Mouse (Mus musculus): Measurements from ENCODE around the gene 1700092M07Rik.

The 1700092M07Rik gene

DNA sequence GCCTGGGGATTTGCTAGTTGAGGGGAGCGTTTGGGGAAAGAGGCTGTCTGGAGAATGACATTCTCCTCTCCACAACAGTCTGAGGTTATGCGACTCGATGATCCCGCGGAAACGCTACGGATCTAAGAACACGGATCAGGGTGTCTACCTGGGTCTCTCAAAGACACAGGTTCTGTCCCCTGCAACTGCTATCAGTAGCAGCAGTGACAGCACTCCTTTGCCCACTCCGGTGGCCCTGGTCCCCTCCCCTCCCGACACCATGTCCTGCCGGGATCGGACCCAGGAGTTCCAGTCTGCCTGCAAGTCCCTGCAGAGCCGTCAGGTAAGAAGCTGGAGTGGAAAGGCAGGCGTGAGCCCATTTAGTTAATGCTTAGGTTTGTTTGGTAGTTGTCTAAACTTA, 1.7 kb downstream of the 1700092M07Rik start:
- DNase-seq (ENCODE audit: low read depth, low spot score), result no peak

DNA sequence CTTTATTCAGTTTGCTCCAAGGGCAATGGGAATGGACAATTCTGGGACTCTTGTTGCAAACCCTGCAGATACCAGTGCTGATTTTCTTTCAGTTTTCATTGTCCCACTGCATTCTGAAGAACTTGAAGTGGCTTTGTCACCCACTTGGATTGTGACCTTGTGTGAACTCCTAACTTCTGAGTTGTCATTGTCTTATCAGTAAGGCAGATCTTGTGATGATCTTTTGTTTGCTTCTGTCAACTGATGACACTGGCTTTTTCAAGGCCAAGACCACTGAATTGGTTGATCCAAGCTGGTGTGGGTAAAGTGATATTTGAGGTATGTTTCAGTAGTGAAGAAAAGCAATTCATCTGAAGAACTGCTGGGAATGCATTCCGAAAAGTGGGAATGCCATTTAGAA, 4.9 kb downstream of the 1700092M07Rik start:
- no peak for DNase-seq (ENCODE audit: low read depth, low spot score)

DNA sequence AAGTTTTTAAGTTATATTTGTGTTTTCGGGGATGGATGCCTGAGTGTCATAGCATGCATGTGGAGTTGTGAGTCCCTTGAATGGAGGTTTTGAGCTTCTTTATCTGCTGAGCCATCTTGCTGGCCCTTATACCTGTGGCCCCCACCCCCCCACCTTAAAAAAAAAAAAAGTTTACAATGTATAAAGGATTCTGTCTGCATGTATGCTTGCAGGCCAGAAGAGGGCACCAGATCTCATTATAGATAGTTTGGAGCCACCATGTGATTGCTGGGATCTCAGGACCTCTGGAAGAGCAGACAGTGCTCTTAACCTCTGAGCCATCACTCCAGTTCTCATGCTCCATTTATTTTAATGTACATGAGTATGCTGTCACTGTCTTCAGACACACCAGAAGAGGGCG, 6.8 kb downstream of the 1700092M07Rik start:
- DNase-seq (ENCODE audit: low read depth, low spot score), result no peak

DNA sequence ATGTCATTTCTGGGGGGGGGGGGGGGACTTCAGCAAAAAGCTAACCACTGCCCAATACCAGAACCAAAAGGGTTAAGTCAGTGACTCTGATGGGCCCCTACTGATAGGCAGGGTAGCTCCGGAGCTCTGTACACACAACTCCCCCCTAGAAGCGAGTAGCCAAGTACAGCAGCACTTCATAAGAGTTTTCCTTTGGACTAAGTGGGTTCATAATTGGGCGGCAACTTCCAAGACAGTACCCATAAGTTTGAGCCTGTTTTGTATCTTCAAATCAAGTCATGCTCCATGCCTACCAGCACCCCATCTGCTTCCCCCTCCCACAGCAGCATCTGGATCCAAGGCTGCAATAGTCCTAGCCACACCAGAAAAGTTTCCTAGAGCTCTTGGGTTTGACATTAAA, 15.1 kb downstream of the 1700092M07Rik start:
- no peak for DNase-seq (ENCODE audit: low read depth, low spot score)

DNA sequence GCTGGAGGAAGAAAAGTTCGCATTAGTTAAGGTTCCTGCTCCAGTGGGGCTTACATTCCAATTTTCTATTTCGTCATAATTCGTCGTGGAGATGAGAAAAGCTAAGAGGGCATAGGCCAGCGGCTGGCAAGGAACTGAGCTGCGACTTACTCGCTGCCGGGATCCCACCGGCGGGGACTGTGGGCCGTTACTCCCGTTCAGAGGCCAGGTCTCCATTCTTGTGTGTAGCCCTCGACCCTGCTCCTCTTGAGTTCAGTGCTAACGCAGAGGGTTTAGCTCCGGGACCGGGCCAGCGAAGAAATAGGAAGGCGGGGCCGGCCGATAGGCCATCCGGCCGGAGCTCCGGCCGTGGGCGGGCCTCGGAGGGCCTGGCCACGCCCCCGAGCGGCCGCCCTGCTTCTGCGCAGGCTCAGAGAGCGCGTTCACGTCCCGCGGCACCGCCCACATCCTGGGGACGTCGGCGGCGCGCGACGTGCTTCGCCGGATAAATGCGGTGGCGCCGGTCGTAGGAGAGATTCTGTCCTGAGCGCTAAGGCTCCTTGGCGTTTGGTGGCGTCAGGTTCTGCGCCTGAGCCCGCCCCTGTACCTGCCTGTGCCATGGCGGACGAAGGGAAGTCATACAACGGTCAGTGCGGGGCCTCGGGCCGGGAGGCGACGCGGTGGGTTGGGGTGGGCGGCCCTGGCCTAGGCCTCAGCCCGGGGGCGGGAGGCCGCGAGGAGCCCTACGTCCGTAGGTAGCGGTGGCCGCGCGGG, 16.3 kb downstream of the 1700092M07Rik start, which contains the start of gene Nxf1:
TSS of gene Nxf1 (plus strand) at position 439 of the 753 bp plus-strand sequence.
- DNase-seq (ENCODE audit: low read depth, low spot score), result peak; percentile 84

DNA sequence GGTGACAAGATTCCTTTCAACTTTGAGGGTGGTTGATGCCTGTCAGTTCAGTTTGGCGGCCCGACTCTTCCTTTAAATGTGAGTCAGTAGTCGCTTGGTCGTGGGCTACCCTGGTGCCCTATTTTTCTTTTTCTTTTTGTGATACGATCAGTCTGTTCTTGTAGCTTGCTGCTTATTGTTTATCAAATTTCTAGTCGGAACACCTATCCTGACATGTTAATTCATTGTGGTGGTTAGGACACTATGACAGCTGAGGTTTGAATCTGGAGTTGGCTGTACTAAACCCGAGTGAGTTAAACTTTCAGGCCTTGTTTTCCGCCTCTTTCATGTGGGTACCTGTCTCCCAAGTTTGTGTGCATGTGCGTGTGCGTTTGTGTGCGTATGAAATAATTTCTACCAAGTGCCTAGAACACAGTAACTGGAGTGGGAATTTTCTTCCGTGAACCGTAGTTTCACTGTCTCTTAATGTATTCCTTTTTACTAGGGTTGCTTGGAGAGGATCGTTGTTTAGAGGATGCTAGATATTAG, 17.0 kb downstream of the 1700092M07Rik start:
- no peak for DNase-seq (ENCODE audit: low read depth, low spot score)

DNA sequence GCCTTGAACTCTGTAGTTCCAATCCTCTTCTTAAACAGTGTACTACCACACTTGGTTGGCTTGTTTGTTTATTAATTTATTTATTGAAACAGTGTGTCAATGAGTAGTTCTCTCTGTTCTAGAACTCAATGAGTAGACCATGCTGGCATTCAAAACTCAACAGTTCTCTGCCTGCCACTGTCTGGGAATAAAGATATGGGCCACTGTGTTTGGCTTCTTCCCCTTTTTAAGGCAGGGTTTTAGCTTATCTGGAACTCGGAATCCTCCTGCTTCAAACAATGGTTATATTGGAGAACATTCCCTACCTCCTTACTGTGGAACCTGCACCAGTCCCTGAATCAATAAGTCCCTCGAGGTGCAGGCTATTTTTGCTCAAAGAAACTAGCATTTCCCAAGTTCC, 18.4 kb downstream of the 1700092M07Rik start:
- no peak for DNase-seq (ENCODE audit: low read depth, low spot score)

DNA sequence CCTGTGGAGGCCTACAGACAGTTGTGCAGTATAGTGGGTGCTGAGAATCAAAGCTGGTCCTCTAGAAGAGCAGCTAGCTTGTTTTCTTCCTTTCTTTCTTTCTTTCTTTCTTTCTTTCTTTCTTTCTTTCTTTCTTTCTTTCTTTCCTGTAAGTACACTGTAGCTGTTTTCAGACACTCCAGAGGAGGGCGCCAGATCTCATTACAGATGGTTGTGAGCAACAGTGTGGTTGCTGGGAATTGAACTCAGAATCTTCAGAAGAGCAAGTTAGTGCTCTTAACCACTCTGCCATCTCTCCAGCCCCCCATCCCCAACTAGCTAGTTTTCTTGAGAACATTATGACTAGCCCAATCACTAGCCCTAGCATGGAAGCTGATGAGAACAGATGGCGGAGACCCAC, 20.2 kb downstream of the 1700092M07Rik start:
- DNase-seq (ENCODE audit: low read depth, low spot score), result no peak

DNA sequence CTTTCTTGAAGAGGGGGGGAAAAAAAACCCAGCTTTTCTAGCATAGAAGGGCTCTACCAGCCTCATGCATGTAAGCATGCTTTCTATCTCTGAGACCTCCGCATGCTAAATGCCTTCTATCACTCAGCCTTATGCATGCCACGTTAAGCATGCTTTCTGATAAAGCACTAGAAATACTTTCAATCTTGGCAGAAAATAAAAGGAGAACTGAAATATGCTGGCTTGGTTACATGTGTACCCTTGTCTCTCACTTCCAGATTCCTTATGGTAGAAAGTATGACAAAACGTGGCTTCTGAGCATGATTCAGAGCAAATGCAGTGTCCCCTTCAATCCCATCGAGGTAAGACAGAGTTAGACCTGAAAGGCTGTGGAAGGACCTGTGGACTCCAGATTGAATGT, 22.8 kb downstream of the 1700092M07Rik start:
- no peak for DNase-seq (ENCODE audit: low read depth, low spot score)

DNA sequence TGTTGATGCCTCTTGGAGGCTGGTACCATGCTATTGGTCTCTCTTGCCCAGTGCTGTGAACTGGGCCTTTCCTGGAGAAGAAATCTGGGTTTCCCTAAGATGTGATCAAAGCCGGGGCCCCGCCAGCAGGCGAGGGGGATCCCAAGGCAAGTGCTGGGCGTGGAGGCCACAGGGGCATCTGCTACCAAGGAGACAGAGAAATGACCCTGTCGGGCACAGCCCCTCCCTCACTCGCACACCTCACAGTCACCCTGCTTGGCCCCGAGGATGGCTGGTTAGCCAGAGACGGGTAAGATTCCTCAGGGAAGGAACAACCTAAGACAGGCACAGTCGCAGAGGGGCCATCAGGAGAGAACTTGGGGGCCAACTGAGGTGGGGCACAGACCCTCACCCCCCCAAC, 25.0 kb downstream of the 1700092M07Rik start:
- DNase-seq (ENCODE audit: low read depth, low spot score), result no peak

DNA sequence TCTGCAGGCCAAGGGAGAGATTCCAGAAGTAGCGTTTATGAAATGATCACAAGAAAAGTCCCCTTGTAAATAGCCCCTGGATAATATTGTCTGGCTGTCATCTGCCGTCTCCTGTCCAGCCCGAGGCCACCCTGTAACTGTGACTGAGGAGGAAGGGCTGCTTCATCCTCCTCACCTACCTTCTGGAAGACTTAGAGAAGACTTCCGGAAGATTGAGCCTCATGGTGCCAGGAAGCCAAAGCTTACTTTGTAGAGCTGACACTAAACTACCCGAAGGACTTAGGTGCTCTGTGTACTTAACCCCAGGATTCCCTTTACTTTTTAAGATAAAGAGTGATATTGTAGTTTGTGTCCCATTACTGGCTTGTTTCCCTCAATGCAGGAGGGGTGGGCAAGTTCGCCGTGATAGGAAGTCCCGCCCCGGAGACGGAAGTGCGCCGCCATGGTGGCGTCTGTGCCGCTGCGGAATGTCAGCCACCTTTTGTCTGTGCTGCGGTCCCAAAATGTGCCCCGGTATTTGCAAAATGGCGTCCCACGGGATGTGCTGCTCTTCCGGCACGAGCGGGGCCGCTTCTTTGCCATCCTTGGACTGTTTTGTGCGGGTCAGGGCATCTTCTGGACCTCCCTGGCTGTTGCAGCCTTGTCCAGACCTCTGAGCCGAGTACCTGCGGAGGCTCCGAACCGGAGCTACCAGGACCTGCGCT, 30.2 kb downstream of the 1700092M07Rik start, which contains the start of gene Tmem223:
TSS of gene Tmem223 (plus strand) at position 430 of the 704 bp plus-strand sequence.
- peak; percentile 49 for DNase-seq (ENCODE audit: low read depth, low spot score)

DNA sequence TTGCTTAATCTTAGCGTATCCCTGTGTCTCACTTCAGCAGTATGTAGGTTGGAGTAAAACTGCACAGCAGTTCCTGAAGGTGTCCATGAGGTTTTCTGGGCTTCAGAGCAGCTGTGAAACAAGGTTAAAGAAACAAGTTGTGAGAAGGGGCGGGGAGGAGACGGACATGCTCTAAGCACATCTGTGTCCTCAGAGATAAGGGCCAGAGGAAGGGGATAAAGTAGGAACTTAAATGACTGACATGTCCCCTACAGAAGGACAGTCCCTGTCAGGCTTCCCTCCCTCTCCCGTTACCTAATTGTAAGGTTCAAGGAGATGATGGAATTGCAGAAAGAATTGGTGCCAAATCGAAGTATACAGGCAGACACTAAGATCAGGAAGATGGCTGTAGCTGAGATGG, 32.5 kb downstream of the 1700092M07Rik start:
- no peak for DNase-seq (ENCODE audit: low read depth, low spot score)

DNA sequence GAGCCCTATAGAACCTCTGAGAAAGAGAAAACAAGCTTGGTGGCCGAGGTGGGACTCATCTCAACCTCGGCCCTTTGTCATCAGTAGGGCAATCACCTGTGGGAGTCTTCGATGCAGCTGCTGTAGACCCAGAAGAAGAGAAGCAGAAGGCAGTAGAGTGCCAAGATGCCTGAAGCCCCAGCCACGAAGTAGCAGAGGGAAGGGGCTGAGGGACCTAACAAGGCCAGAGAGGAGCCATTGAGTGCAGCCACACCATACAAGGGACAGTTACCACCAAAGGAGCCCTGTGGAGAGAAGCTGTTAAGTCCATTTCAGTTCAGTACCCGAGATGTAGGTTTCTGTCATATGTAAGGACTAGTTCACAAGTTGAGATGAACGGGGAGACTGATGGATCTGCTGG, 32.9 kb downstream of the 1700092M07Rik start:
- DNase-seq (ENCODE audit: low read depth, low spot score), result no peak

DNA sequence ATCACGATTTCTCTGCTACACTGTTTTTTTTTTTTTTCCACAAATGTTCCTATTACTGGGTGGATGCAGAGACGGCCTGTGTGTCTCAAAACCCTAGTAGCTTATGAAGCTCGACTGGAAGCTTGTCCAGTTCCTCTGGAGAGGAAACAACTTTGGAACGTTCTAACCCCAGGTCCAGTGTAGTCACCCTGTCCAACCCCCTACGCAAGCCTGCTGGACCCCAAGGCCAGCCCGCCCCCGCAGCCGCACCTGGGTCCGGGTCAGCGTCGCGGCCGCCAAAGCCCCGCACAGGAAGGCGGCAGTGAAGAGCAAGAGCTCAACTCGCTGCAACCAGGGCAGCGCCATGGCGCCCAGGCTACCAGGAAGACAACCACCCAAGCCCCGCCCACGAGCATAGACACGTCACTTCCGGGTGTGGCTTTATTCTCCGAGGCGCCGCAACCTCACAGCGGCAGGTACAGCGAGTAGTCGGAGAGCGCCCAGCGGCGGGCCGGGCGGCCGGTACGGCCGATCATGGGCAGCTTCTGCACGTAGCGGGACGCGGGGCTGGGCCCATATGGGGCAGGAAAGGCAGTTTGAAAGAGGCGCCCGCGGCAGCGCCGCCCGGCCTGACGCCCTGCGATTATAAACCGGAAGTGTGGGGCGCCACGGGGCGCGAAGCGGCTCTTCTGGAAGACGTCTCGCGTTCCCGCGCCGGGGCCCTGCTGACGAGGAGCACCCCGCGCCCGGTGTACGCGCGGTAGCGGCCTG, 33.7 kb downstream of the 1700092M07Rik start, which contains the start of gene Tmem179b:
TSS of gene Tmem179b (minus strand) at position 382 of the 750 bp plus-strand sequence.
- DNase-seq (ENCODE audit: low read depth, low spot score), result peak; percentile 87

DNA sequence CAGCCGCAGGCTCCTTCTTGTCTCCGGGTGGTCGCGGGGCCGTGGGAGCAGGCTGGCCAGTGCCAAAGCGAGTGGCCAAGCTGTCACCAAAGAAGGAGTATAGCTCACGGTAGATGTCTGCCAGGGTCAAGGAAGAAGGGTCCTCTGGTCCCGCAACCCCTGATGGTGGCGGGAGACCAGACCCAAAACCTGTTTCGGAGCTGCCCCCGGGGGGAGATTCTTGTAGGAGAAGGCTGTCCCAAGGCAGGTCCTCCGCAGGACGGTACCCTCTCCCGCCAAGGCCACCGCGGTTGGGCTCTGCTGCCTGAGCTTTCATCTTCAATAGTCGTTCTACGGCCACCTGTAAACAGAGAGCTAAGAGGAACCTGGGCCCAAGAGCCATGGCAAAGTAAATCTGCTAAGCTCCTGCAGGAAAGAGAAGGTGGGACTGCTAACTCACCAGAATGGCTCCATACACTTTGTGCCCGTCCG, 34.5 kb downstream of the 1700092M07Rik start:
- no peak for DNase-seq (ENCODE audit: low read depth, low spot score)

DNA sequence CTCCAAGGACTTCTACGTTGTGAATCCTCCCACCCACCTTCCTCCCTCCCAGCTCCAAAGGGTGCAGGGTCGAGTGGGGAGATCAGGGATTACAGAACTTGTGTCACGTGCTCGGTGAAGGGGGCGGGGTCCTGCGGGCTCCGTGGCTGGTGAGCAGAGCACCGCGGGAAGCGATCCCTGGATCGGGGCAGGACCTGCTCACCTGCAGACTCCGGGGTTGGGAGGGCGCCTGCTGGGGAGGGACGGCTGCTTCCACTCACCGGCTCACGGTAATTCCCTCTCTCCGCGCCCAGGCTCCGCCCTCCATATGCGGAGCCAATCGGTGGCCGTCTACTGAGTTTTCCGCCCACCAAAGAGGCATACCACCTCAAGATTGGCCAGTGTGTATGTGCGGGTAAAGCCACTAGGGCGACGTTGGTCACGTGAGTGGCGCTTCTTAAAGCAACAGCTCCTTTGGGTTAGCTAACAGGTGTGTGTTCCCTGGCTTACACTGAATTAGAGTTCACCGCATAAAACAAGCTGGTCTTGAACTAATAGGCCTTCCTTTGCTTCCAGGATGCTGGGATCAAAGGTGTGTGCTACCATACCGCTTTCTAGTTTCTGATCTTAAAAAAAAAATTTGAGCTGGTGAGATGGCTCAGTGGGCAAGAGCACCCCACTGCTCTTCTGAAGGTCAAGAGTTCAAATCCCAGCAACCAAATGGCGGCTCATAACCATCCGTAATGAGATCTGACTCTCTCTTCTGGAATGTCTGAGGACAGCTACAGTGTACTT, 45.7 kb downstream of the 1700092M07Rik start, which contains the start of gene Taf6l:
TSS of gene Taf6l (minus strand) at position 410 of the 774 bp plus-strand sequence.
- peak; percentile 92 for DNase-seq (ENCODE audit: low read depth, low spot score)

DNA sequence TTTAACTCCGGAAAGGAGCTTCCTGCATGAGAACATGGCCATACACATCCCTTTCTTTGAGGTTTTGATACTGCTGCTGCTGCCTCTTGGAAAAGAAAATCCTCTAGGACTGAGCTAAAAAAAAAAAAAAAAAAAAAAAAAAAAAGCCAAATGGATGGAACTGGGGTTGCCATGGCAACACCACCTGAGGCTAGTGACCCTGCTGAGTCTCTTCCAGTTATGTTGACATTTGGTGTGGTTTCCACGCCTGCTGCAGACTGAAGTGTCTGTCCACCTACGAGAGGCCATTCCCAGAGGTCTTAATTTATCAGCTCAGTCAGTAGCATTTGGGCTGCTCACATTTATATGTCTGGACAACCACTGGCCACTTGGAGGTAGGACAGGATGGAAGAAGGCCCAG, 48.0 kb downstream of the 1700092M07Rik start:
- no peak for DNase-seq (ENCODE audit: low read depth, low spot score)

DNA sequence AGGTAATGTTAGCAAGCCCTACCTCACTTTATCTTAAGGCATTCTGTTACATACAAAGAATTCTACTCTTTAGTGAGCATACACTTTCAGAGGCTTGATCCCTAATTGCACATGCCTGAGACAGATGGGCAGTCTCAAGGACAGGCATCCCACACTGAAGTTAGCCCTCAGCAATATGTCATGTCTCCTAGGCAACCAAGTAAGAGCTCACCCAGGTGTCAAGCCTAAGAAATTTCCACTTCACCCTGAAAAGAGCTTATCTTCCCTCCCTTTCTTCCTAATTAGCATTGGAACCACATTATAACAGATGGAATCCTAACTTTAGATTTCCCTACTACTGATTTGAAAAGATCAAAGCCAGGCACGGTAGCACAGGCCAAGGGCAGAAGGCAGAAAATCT, 48.7 kb downstream of the 1700092M07Rik start:
- DNase-seq (ENCODE audit: low read depth, low spot score), result no peak

DNA sequence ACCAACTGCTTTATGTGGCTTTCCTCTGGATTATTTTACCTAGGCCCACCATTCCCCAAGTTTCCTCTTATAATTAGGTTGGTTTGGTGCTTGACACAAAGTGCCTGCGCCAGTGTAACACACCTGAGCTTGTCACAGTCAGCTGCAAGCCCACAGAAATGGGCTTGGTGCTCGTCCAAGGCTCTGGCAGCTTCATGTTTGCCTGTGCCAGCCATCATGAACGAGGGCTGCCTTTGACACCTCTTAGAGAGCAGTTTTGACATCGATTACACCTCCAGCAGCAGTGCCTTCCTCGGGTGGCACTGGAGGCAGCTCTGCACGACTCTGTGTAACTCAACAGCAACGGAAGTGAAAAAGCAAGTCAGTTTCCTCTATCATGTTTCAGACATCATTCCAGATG, 49.7 kb downstream of the 1700092M07Rik start:
- DNase-seq (ENCODE audit: low read depth, low spot score), result no peak
